Mouse (Mus musculus) heart, postnatal 4 days (tissue): ENCODE results near the gene Dot1l. TPM values are rescaled to one million over a fixed set of nuclear protein-coding genes. Genes with fewer than 3 reads are reported as not detected.

Experiments
- DNase-seq: peaks from one replicate; pipeline ENCODE4 v3.0.0; 2021
- total RNA-seq, 2 experiments: library from RNA; stranded (reverse); gene quantifications; 2 replicates each; pipeline ENCODE4 v1.2.3; 2021

Dot1l gene
- total RNA-seq, 2 experiments from 2014 or later = 75.6 to 76.8 TPM

GRCm38 (mm10) chr10:80793033-80793784 lies 38.2 kb downstream of the Dot1l start:
- no peak for DNase-seq

- DNase-seq = no peak
Measured at GRCm38 (mm10) chr10:80793803-80794202, 38.8 kb downstream of the Dot1l start.

- no peak for DNase-seq
Measured at GRCm38 (mm10) chr10:80794750-80795149, 39.7 kb downstream of the Dot1l start.

- DNase-seq = no peak
Measured at GRCm38 (mm10) chr10:80796307-80796848, 41.4 kb downstream of the Dot1l start.

GRCm38 (mm10) chr10:80797186-80798149 lies 42.5 kb downstream of the Dot1l start:
- DNase-seq = no peak

GRCm38 (mm10) chr10:80798150-80799006 lies 43.4 kb downstream of the Dot1l start, which contains the start of the genes Sf3a2 and Plekhj1:
Gene Sf3a2 (plus strand): TSS chr10:80798198.
Gene Plekhj1 (minus strand): TSS chr10:80798626.
- peak; percentile 96 for DNase-seq

- DNase-seq = no peak
Measured at GRCm38 (mm10) chr10:80799070-80799566, 44.1 kb downstream of the Dot1l start.

- DNase-seq = no peak
Measured at GRCm38 (mm10) chr10:80802204-80802912, 47.4 kb downstream of the Dot1l start.

- no peak for DNase-seq
Measured at GRCm38 (mm10) chr10:80802996-80803395, 48.0 kb downstream of the Dot1l start.

GRCm38 (mm10) chr10:80804340-80804739 lies 49.3 kb downstream of the Dot1l start:
- no peak for DNase-seq

GRCm38 (mm10) chr10:80804916-80805315 lies 49.9 kb downstream of the Dot1l start, which contains the start of gene Amh:
Gene Amh (plus strand): TSS chr10:80805243.
- no peak for DNase-seq

GRCm38 (mm10) chr10:80805322-80805721 lies 50.3 kb downstream of the Dot1l start:
- no peak for DNase-seq

GRCm38 (mm10) chr10:80805925-80806324 lies 50.9 kb downstream of the Dot1l start:
- DNase-seq = peak; percentile 89

- DNase-seq = no peak
Measured at GRCm38 (mm10) chr10:80806341-80807056, 51.5 kb downstream of the Dot1l start.

GRCm38 (mm10) chr10:80807057-80807627 lies 52.1 kb downstream of the Dot1l start:
- peak; percentile 79 for DNase-seq

GRCm38 (mm10) chr10:80808099-80808984 lies 53.3 kb downstream of the Dot1l start:
- no peak for DNase-seq

GRCm38 (mm10) chr10:80808985-80809632 lies 54.1 kb downstream of the Dot1l start:
- DNase-seq = no peak

GRCm38 (mm10) chr10:80810084-80810483 lies 55.1 kb downstream of the Dot1l start:
- no peak for DNase-seq
